Mouse (Mus musculus) left cerebral cortex, postnatal 36 days (tissue): ENCODE measurements around the gene Kcnq5. TPM values are rescaled to one million over a fixed set of nuclear protein-coding genes. Genes with fewer than 3 reads are reported as not detected.
"Not testable (repeated sequence)": the region's sequence is repeated elsewhere in the genome, so short reads cannot be mapped to it uniquely, and the experiment has no call there.

Experiments used
- DNase-seq, 2 experiments: peaks; one replicate each; pipeline ENCODE4 v3.0.0; 2021 to 2022; ENCODE audit warnings: low spot score in 2 of 2, mixed read lengths in 1 of 2
- intact Hi-C: fragments of 180-260 bp; cut with DNase I; formaldehyde crosslinking; loops from one replicate; pipeline ENCODE4 v1.15.1; 2025
- total RNA-seq, 2 experiments: library from RNA; stranded (reverse); gene quantifications; 2 replicates each; pipeline ENCODE4 v1.2.3; 2021

Kcnq5 gene
- total RNA-seq, 2 experiments from 2014 or later = 81.0 to 83.6 TPM

- DNase-seq = peak; percentile 79 to 87
- intact Hi-C loops = loop anchor here (2.0 to 10.0 kb wide), 4 partner anchors 273 to 857 kb away; partner anchors contain the start of gene Kcnq5
Observed at GRCm38 (mm10) chr1:21411331-21412196, 550.2 kb downstream of the Kcnq5 start.

- intact Hi-C loops = no loop called here
- DNase-seq = no peak
Observed at GRCm38 (mm10) chr1:21407266-21407665, 554.5 kb downstream of the Kcnq5 start.

- no peak for DNase-seq
- intact Hi-C loops = no loop called here
Observed at GRCm38 (mm10) chr1:21402804-21403203, 558.9 kb downstream of the Kcnq5 start.

- DNase-seq = no peak
- intact Hi-C loops = no loop called here
Observed at GRCm38 (mm10) chr1:21391138-21391671, 570.5 kb downstream of the Kcnq5 start.

GRCm38 (mm10) chr1:21383256-21383655 lies 578.5 kb downstream of the Kcnq5 start, which contains the start of gene Khdc1b:
Gene Khdc1b, plus strand, starts transcription at chr1:21383556.
- intact Hi-C loops = no loop called here
- DNase-seq = no peak

- intact Hi-C loops, DNase-seq: not testable (repeated sequence)
Observed at GRCm38 (mm10) chr1:21368031-21368430, 593.7 kb downstream of the Kcnq5 start, which contains the start of gene Khdc1c. Gene Khdc1c, plus strand, starts transcription at chr1:21368331.

GRCm38 (mm10) chr1:21349341-21349740 lies 612.4 kb downstream of the Kcnq5 start, which contains the start of gene Khdc1a:
Gene Khdc1a, plus strand, starts transcription at chr1:21349641.
- intact Hi-C loops = loop anchor here (10.0 kb wide), 3 partner anchors 75 to 415 kb away; no protein-coding TSS in a partner anchor
- DNase-seq = no peak
